Mouse (Mus musculus): ENCODE measurements around the gene St3gal3.

DNA sequence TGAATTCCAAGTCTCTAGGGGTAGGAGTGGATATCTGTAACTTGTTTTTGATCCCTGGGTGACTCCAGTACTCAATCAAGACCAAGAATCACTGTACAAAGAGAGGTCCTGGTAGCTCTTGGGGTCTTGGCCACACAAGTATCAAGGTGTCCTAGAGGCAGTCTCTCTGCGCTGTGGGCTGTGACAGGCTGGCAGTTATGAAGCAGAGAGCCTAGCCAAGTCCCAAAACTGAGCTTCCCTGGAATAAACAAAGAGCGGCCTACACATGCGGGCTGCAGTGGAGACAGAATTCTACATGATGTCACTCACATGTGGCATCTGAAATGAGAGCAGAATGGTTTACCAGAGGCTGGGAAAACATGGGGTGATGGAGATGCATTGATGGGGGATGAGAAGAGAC is 111.9 kb downstream of the St3gal3 start:
- no peak for TF ChIP-seq POLR2A (IDR thresholded peaks at IDR 0.05; ENCODE audit: control insufficient read depth, extremely low read depth, insufficient read depth, low read length, poor library complexity)
- no peak for TF ChIP-seq CTCF (IDR thresholded peaks at IDR 0.05; ENCODE audit: borderline replicate concordance, control insufficient read depth, extremely low read depth, insufficient read depth, low read length, poor library complexity)
